Mouse (Mus musculus): ENCODE measurements at regions not wholly inside any gene's neighbourhood (a gene's known extent, or its start where the extent isn't known, plus 50 kb on each side); places are given as distances from the start of the nearest gene placed in this dataset.

DNA sequence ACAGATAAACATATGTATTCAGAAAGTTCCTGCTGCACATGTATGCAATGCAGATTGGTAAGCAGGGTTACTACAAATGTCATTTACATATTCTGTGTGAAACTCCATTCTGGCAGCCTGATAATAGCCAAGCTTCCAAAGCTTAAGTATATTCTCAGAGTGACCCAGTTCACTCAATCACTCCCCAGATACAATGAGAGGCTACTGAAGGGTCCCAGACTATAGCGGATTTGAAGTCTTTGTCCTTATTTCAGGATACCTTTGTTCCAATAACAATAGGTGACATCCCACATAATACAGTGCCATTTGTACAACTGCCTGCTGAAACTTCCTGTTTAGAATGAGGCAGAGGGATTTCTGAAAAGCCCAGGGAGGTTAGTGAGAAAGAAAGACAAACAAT, 132.5 kb upstream of the Klf6 start:
- no peaks in the 10 kb centered on the region for H3K36me3 ChIP-seq (ENCODE audit: insufficient read depth, low read length)
- ATAC-seq = peak; percentile 84
- H3K9ac ChIP-seq (replicated peaks; ENCODE audit: low read length) = no peak overlapping the region
- peak; percentile 38 for DNase-seq (ENCODE audit: low spot score)
- 15% methylated on average over 1 of the region's 1 CpGs for WGBS
- no peak for TF ChIP-seq CTCF (IDR thresholded peaks at IDR 0.05; ENCODE audit: low read depth)
- no peak overlapping the region for H3K4me2 ChIP-seq (ENCODE audit: low read depth, low read length)
- H3K27me3 ChIP-seq (ENCODE audit: insufficient read depth, low read length) = no peaks in the 10 kb centered on the region
- no peak overlapping the region for H3K27ac ChIP-seq
- no peaks in the 10 kb centered on the region for H3K4me1 ChIP-seq (ENCODE audit: insufficient read depth, low read length)
- no peaks in the 10 kb centered on the region for H3K9me3 ChIP-seq (ENCODE audit: low read length)
- H3K4me3 ChIP-seq (ENCODE audit: low read length) = no peak overlapping the region

- no peaks in the 10 kb centered on the region for H3K36me3 ChIP-seq (ENCODE audit: insufficient read depth, low read length)
- H3K4me1 ChIP-seq (ENCODE audit: insufficient read depth, low read length) = no peaks in the 10 kb centered on the region
- no peak overlapping the region for H3K9ac ChIP-seq (replicated peaks; ENCODE audit: low read length)
- no peaks in the 10 kb centered on the region for H3K27me3 ChIP-seq (ENCODE audit: insufficient read depth, low read length)
- 61% methylated on average over 6 of the region's 6 CpGs for WGBS
- TF ChIP-seq CTCF (IDR thresholded peaks at IDR 0.05; ENCODE audit: low read depth) = no peak
- no peak overlapping the region for H3K4me2 ChIP-seq (ENCODE audit: low read depth, low read length)
- no peak overlapping the region for H3K4me3 ChIP-seq (ENCODE audit: low read length)
- H3K9me3 ChIP-seq (ENCODE audit: low read length) = no peaks in the 10 kb centered on the region
- DNase-seq (ENCODE audit: low spot score) (no peak), ATAC-seq (no peak)
- H3K27ac ChIP-seq = no peak overlapping the region; the same call in 1 of the 2 replicates
Measured at GRCm38 (mm10) chr13:5729426-5730068, 131.7 kb upstream of the Klf6 start.

GRCm38 (mm10) chr13:5732206-5732605, 129.1 kb upstream of the Klf6 start:
- no peak overlapping the region for H3K9ac ChIP-seq (replicated peaks; ENCODE audit: low read length)
- no peak overlapping the region for H3K4me3 ChIP-seq (ENCODE audit: low read length)
- no peaks in the 10 kb centered on the region for H3K36me3 ChIP-seq (ENCODE audit: insufficient read depth, low read length)
- no peak overlapping the region for H3K27ac ChIP-seq
- WGBS = 94% methylated on average over 1 of the region's 1 CpGs
- no peaks in the 10 kb centered on the region for H3K9me3 ChIP-seq (ENCODE audit: low read length)
- ATAC-seq (no peak), DNase-seq (ENCODE audit: low spot score) (no peak)
- no peaks in the 10 kb centered on the region for H3K27me3 ChIP-seq (ENCODE audit: insufficient read depth, low read length)
- no peak overlapping the region for H3K4me2 ChIP-seq (ENCODE audit: low read depth, low read length)
- H3K4me1 ChIP-seq (ENCODE audit: insufficient read depth, low read length) = no peaks in the 10 kb centered on the region
- TF ChIP-seq CTCF (IDR thresholded peaks at IDR 0.05; ENCODE audit: low read depth) = no peak

- Histone ChIP-seq H3K4me3 (ENCODE audit: low read length) (no peak overlapping the region), H3K9me3 (ENCODE audit: low read length) (no peaks in the 10 kb centered on the region), H3K27me3 (ENCODE audit: insufficient read depth, low read length) (no peaks in the 10 kb centered on the region), H3K27ac (no peak overlapping the region), H3K4me1 (ENCODE audit: insufficient read depth, low read length) (no peaks in the 10 kb centered on the region), H3K4me2 (ENCODE audit: low read depth, low read length) (no peak overlapping the region), H3K9ac (replicated peaks; ENCODE audit: low read length) (no peak overlapping the region), H3K36me3 (ENCODE audit: insufficient read depth, low read length) (no peaks in the 10 kb centered on the region)
- no peak for TF ChIP-seq CTCF (IDR thresholded peaks at IDR 0.05; ENCODE audit: low read depth)
- ATAC-seq (no peak), DNase-seq (ENCODE audit: low spot score) (no peak)
Measured at GRCm38 (mm10) chr13:5735027-5735624, 126.2 kb upstream of the Klf6 start.

DNA sequence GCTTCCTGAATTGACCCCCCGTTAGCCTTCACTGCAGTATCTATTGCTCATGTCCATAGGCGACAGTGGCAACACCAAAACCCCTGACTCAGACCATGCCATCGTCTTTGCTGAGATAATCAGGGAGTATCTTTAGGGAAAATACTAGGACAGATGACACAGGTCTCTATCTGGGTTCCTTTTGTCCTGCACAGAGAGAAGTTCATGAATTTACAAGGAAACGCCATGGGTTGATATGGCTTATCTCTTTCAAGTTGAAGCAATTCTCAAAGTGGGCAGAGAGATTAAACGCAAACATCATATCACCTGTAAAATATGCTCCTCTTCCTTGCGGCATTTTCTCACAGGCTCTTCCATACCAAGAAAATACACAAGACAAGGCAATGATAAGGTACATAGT, 124.8 kb upstream of the Klf6 start:
- Histone ChIP-seq H3K36me3 (ENCODE audit: insufficient read depth, low read length) (no peaks in the 10 kb centered on the region), H3K9me3 (ENCODE audit: low read length) (no peaks in the 10 kb centered on the region), H3K27me3 (ENCODE audit: insufficient read depth, low read length) (no peaks in the 10 kb centered on the region), H3K27ac (no peak overlapping the region), H3K4me3 (ENCODE audit: low read length) (no peak overlapping the region), H3K4me2 (ENCODE audit: low read depth, low read length) (no peak overlapping the region), H3K9ac (replicated peaks; ENCODE audit: low read length) (no peak overlapping the region), H3K4me1 (ENCODE audit: insufficient read depth, low read length) (no peaks in the 10 kb centered on the region)
- no peak for TF ChIP-seq CTCF (IDR thresholded peaks at IDR 0.05; ENCODE audit: low read depth)
- no peak for DNase-seq (ENCODE audit: low spot score)
- 95% methylated on average over 6 of the region's 6 CpGs for WGBS
- ATAC-seq = no peak

GRCm38 (mm10) chr13:5737214-5737613, 124.1 kb upstream of the Klf6 start:
- Histone ChIP-seq H3K4me2 (ENCODE audit: low read depth, low read length) (no peak overlapping the region), H3K4me3 (ENCODE audit: low read length) (no peak overlapping the region), H3K9ac (replicated peaks; ENCODE audit: low read length) (no peak overlapping the region), H3K36me3 (ENCODE audit: insufficient read depth, low read length) (no peaks in the 10 kb centered on the region), H3K4me1 (ENCODE audit: insufficient read depth, low read length) (no peaks in the 10 kb centered on the region), H3K27ac (no peak overlapping the region), H3K9me3 (ENCODE audit: low read length) (no peaks in the 10 kb centered on the region), H3K27me3 (ENCODE audit: insufficient read depth, low read length) (no peaks in the 10 kb centered on the region)
- DNase-seq (ENCODE audit: low spot score) = no peak
- no peak for ATAC-seq
- WGBS = 79% methylated on average over 7 of the region's 7 CpGs
- TF ChIP-seq CTCF (IDR thresholded peaks at IDR 0.05; ENCODE audit: low read depth) = no peak

GRCm38 (mm10) chr13:5740805-5741204, 120.5 kb upstream of the Klf6 start:
- Histone ChIP-seq H3K4me1 (ENCODE audit: insufficient read depth, low read length) (no peaks in the 10 kb centered on the region), H3K4me3 (ENCODE audit: low read length) (no peak overlapping the region), H3K9me3 (ENCODE audit: low read length) (no peaks in the 10 kb centered on the region), H3K27ac (no peak overlapping the region), H3K36me3 (ENCODE audit: insufficient read depth, low read length) (no peaks in the 10 kb centered on the region), H3K27me3 (ENCODE audit: insufficient read depth, low read length) (no peaks in the 10 kb centered on the region), H3K9ac (replicated peaks; ENCODE audit: low read length) (no peak overlapping the region), H3K4me2 (ENCODE audit: low read depth, low read length) (no peak overlapping the region)
- DNase-seq (ENCODE audit: low spot score) (no peak), ATAC-seq (no peak)
- 85% methylated on average over 1 of the region's 1 CpGs for WGBS
- no peak for TF ChIP-seq CTCF (IDR thresholded peaks at IDR 0.05; ENCODE audit: low read depth)

Measured in hindbrain, postnatal 0 days (tissue).